Mouse (Mus musculus): ENCODE measurements around the gene Rasip1. TPM values are rescaled to one million over a fixed set of nuclear protein-coding genes. Genes with fewer than 3 reads are reported as not detected.
"Not testable (repeated sequence)": the region's sequence is repeated elsewhere in the genome, so short reads cannot be mapped to it uniquely, and the experiment has no call there.

Gene Rasip1
- polyA plus RNA-seq, 1 experiment from 2014 or later, result 3.4 TPM

DNA sequence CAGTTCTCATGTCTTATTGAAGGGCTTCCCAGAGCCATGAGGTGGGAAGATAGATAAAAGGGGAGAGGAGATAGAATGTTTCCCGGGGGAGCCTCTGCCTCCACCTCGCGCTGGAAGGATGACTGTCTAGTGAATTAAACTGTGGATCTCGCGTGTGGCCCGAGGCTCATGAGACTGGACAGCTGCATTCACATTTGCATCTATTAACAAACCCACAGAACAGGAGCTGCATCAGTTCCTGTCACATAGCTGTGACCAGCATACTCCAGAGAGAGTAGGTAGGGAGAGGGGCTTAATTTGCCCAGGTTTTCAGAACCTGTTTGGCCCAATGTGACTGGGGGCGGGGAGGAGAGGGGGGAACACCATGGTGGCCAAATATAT lies 18.3 kb downstream of the Rasip1 start:
- 81% methylated on average over 7 of the region's 7 CpGs for WGBS (ENCODE audit: insufficient replicate concordance)
- Histone ChIP-seq H3K27ac (ENCODE audit: low read depth) (no peak overlapping the region), H3K9me3 (ENCODE audit: low read length) (no peaks in the 10 kb centered on the region), H3K36me3 (replicated peaks; ENCODE audit: insufficient read depth, low read length) (no peaks in the 10 kb centered on the region), H3K4me2 (ENCODE audit: low read depth, low read length) (no peak overlapping the region), H3K27me3 (ENCODE audit: insufficient read depth, low read length) (peaks cover 10% of the 10 kb centered on the region; the same call in 1 of the 2 replicates), H3K4me3 (ENCODE audit: low read depth, low read length) (no peak overlapping the region), H3K9ac (replicated peaks) (no peak overlapping the region), H3K4me1 (ENCODE audit: insufficient read depth) (peaks cover 9% of the 10 kb centered on the region; the same call in 1 of the 2 replicates)
- TF ChIP-seq CTCF (IDR thresholded peaks at IDR 0.05; ENCODE audit: low read depth), result no peak
- TF ChIP-seq EP300 (IDR thresholded peaks at IDR 0.05; ENCODE audit: low read depth), result no peak
- ATAC-seq, result no peak
- DNase-seq, result no peak

DNA sequence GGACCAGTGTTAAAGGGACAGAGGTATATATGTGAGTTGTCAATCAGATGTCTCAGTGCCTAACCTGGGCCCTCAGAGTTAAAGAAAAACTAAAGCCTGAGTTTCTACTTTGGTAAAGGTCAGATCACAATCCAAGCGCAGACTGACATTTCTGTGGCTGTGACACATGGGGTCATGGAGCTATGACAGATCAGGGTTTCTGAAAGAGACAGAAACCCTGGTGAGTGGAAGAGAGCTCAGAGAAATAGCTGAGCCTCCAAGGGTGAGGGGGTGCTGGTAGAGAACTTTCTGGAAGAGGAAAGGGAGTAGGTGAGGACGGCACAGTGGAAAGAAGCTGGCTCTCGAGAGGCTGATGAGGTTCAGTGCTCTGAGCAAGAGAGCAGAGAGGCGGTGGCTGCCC lies 19.4 kb downstream of the Rasip1 start:
- Histone ChIP-seq H3K36me3 (replicated peaks; ENCODE audit: insufficient read depth, low read length) (no peaks in the 10 kb centered on the region), H3K4me1 (ENCODE audit: insufficient read depth) (peaks cover 9% of the 10 kb centered on the region; the same call in 1 of the 2 replicates), H3K9ac (replicated peaks) (no peak overlapping the region), H3K4me3 (ENCODE audit: low read depth, low read length) (no peak overlapping the region), H3K27me3 (ENCODE audit: insufficient read depth, low read length) (peaks cover 10% of the 10 kb centered on the region; the same call in 1 of the 2 replicates), H3K27ac (ENCODE audit: low read depth) (no peak overlapping the region), H3K9me3 (ENCODE audit: low read length) (no peaks in the 10 kb centered on the region), H3K4me2 (ENCODE audit: low read depth, low read length) (no peak overlapping the region)
- DNase-seq (no peak), ATAC-seq (no peak)
- no peak for TF ChIP-seq EP300 (IDR thresholded peaks at IDR 0.05; ENCODE audit: low read depth)
- no peak for TF ChIP-seq CTCF (IDR thresholded peaks at IDR 0.05; ENCODE audit: low read depth)
- WGBS (ENCODE audit: insufficient replicate concordance), result 68% methylated on average over 4 of the region's 4 CpGs

DNA sequence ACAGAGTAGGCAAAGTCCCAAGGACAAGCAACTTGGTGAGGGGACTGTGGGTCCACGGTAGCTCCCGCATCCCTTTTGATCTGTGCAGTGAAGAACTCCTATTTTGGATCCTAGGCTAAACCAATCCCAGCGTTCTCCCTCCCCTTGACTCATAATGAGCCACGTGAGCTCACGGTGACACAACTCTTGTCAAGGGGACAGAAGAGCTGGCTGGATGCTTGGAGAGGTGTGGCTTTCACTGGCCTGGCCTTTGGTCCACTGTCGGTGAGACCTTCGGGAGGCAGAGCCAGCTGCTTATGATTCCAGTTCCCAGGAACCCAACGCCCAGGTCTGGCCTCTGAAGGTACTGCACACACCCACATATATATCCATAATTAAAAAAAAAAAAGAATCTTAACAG lies 22.1 kb downstream of the Rasip1 start:
- ATAC-seq (no peak), DNase-seq (no peak)
- no peak overlapping the region for H3K4me3 ChIP-seq (ENCODE audit: low read depth, low read length)
- H3K36me3 ChIP-seq (replicated peaks; ENCODE audit: insufficient read depth, low read length), result no peaks in the 10 kb centered on the region
- no peak overlapping the region for H3K27ac ChIP-seq (ENCODE audit: low read depth)
- H3K4me1 ChIP-seq (ENCODE audit: insufficient read depth), result no peaks in the 10 kb centered on the region
- TF ChIP-seq EP300 (IDR thresholded peaks at IDR 0.05; ENCODE audit: low read depth), result no peak
- no peak for TF ChIP-seq CTCF (IDR thresholded peaks at IDR 0.05; ENCODE audit: low read depth)
- no peak overlapping the region for H3K4me2 ChIP-seq (ENCODE audit: low read depth, low read length)
- H3K9ac ChIP-seq (replicated peaks), result no peak overlapping the region
- 65% methylated on average over 8 of the region's 8 CpGs for WGBS (ENCODE audit: insufficient replicate concordance)
- H3K27me3 ChIP-seq (ENCODE audit: insufficient read depth, low read length), result 0 out of 2 replicates have a peak, but pooled peaks cover 6% of the 10 kb centered on the region
- H3K9me3 ChIP-seq (ENCODE audit: low read length), result no peaks in the 10 kb centered on the region

DNA sequence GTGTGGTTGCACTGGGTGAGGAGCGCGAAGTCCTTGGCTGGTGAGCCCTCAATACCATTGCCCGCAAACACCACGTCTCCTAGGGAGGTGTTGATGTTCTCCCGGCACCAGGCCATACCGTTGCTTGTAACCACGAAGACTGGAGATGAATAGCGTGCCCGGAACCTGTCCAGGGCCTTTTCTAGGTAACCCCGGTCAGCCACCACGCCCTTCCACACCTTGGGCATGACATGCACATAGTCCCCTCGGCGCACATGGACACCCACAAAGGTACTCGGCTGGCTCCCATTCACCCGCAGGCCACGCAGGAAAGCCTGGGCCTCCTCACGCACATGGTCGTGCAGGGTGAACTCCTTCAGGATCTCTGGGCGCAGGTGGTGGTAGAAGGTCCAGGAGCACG lies 23.2 kb downstream of the Rasip1 start:
- H3K4me3 ChIP-seq (ENCODE audit: low read depth, low read length); H3K9ac ChIP-seq (replicated peaks); H3K36me3 ChIP-seq (replicated peaks; ENCODE audit: insufficient read depth, low read length); ATAC-seq; H3K27me3 ChIP-seq (ENCODE audit: insufficient read depth, low read length); H3K4me1 ChIP-seq (ENCODE audit: insufficient read depth); H3K9me3 ChIP-seq (ENCODE audit: low read length); H3K27ac ChIP-seq (ENCODE audit: low read depth); H3K4me2 ChIP-seq (ENCODE audit: low read depth, low read length); DNase-seq: not testable (repeated sequence)
- 86% methylated on average over 18 of the region's 20 CpGs for WGBS (ENCODE audit: insufficient replicate concordance)

DNA sequence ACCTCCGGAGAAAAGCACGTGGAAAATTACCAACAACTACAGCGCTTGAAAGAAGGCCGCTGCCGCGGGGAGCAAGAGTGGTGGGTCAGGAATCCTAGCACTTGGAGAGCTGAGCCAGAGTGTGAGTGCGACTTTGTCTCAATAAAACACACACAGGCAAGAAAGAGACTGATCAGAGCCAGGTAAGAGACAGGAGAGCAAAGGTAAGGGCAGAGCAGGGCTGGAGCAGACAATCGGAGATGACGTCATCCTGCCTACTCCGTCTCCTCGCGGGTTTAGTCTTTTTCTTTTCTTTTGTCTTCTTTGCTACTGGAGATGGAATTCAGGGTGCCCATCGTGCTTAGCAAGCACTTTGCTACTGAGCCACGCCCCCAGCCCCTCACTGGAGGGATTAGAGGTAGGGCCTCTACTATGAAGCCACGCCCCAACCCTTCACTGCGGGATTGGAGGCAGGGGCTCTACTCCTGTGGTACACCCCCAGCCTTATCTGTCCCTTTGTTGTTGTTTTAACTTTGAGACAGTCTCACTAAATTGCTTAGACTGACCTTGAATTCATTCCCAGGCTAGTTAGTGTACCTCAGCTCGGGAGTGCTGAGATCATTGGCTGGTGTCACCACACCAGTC lies 27.2 kb downstream of the Rasip1 start:
- Histone ChIP-seq H3K4me2 (ENCODE audit: low read depth, low read length) (peak overlapping the region; percentile 39), H3K27me3 (ENCODE audit: insufficient read depth, low read length) (0 out of 2 replicates have a peak, but pooled peaks cover 3% of the 10 kb centered on the region), H3K27ac (ENCODE audit: low read depth) (no peak overlapping the region), H3K9me3 (ENCODE audit: low read length) (no peaks in the 10 kb centered on the region), H3K4me3 (ENCODE audit: low read depth, low read length) (no peak overlapping the region), H3K4me1 (ENCODE audit: insufficient read depth) (no peaks in the 10 kb centered on the region), H3K36me3 (replicated peaks; ENCODE audit: insufficient read depth, low read length) (no peaks in the 10 kb centered on the region), H3K9ac (replicated peaks) (no peak overlapping the region)
- DNase-seq (no peak), ATAC-seq (peak; percentile 25; the same call in 1 of the 2 replicates)
- TF ChIP-seq EP300 (IDR thresholded peaks at IDR 0.05; ENCODE audit: low read depth), result no peak
- no peak for TF ChIP-seq CTCF (IDR thresholded peaks at IDR 0.05; ENCODE audit: low read depth)
- WGBS (ENCODE audit: insufficient replicate concordance), result 39% methylated on average over 17 of the region's 17 CpGs

DNA sequence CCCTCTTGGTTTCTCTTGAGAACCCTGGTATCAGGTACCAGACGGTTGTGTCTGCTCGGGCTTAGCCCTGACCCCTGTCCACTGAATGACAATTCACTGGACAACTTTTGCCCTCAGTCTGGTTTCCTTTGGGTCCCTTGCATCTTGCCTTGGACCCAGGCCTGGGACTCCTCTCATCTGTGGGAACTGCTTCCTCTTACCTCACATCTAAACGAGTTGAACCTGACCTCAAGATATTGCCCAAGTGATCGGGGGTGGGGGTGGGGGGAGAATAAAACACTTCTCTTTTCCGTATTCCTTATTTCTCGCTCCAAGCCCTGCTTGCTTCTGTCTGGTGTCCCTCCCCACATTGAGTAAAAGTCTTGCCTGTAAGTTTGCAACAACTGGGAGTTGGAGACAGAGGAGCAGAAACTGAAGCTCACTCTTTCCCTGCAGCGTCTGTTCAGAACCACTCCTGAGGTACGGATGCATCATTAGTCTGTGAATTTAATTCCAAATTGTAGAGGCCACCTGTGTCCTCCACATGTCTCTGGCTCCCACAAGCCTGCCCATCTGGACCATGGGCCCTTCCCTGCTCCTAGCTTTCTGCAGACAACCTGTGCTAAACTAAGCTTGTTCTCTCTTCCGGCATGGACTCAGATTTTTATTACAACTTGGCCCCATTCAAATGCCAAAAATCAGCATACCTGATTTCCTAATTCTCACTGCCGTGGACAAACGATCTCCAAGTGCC lies 33.6 kb downstream of the Rasip1 start:
- 56% methylated on average over 11 of the region's 11 CpGs for WGBS (ENCODE audit: insufficient replicate concordance)
- ATAC-seq (no peak), DNase-seq (peak; percentile 41)
- Histone ChIP-seq H3K27me3 (ENCODE audit: insufficient read depth, low read length) (no peaks in the 10 kb centered on the region), H3K9me3 (ENCODE audit: low read length) (no peaks in the 10 kb centered on the region), H3K36me3 (replicated peaks; ENCODE audit: insufficient read depth, low read length) (no peaks in the 10 kb centered on the region), H3K4me1 (ENCODE audit: insufficient read depth) (0 out of 2 replicates have a peak, but pooled peaks cover 3% of the 10 kb centered on the region), H3K4me3 (ENCODE audit: low read depth, low read length) (no peak overlapping the region), H3K9ac (replicated peaks) (no peak overlapping the region), H3K4me2 (ENCODE audit: low read depth, low read length) (no peak overlapping the region), H3K27ac (ENCODE audit: low read depth) (peak overlapping the region; percentile 51; the same call in 1 of the 2 replicates)
- TF ChIP-seq CTCF (IDR thresholded peaks at IDR 0.05; ENCODE audit: low read depth), result no peak
- TF ChIP-seq EP300 (IDR thresholded peaks at IDR 0.05; ENCODE audit: low read depth), result no peak

DNA sequence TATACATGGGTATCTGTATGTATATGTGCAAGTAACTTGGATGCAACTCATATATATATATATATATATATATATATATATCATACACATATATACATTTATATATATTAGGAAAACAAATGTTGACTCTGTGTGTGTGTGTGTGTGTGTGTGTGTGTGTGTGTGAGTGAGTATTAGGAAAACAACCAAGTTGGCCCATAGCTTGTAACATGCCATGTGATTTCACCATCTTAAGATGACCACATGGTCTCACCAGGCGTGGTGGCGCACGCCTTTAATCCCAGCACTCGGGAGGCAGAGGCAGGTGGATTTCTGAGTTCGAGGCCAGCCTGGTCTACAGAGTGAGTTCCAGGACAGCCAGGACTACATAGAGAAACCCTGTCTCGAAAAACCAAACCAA lies 34.4 kb downstream of the Rasip1 start:
- H3K27ac ChIP-seq (ENCODE audit: low read depth); H3K36me3 ChIP-seq (replicated peaks; ENCODE audit: insufficient read depth, low read length); H3K4me3 ChIP-seq (ENCODE audit: low read depth, low read length); DNase-seq; H3K4me1 ChIP-seq (ENCODE audit: insufficient read depth); H3K27me3 ChIP-seq (ENCODE audit: insufficient read depth, low read length); H3K9ac ChIP-seq (replicated peaks); H3K4me2 ChIP-seq (ENCODE audit: low read depth, low read length); ATAC-seq; H3K9me3 ChIP-seq (ENCODE audit: low read length): not testable (repeated sequence)
- 80% methylated on average over 6 of the region's 6 CpGs for WGBS (ENCODE audit: insufficient replicate concordance)
